Mouse (Mus musculus) CH12.LX (cell line): ENCODE measurements around the gene Ccdc88b. TPM values are rescaled to one million over a fixed set of nuclear protein-coding genes. Genes with fewer than 3 reads are reported as not detected.

Source experiments
- DNase-seq: peaks from one replicate; pipeline ENCODE4 v3.0.0-alpha.2; 2013; ENCODE audit errors: extremely low read depth
- H3K27ac ChIP-seq: 2 replicates; pipeline ENCODE4 v1.5.1; 2012; ENCODE audit warnings: low read depth, mild to moderate bottlenecking, control low read depth, moderate library complexity; ENCODE audit not compliant: insufficient read depth
- H3K27me3 ChIP-seq: replicated peaks from 2 replicates; pipeline ENCODE3; 2012; ENCODE audit warnings: inconsistent platforms
- H3K36me3 ChIP-seq, 2 experiments: replicated peaks in 1 of 2; 2 replicates each; pipeline versions ENCODE3 to v1.6.1; 2012; ENCODE audit warnings: inconsistent platforms in 1 of 2, low read length in 1 of 2, mild to moderate bottlenecking in 1 of 2, mixed read lengths in 1 of 2, moderate library complexity in 1 of 2; ENCODE audit not compliant: control insufficient read depth in 1 of 2, insufficient read depth in 1 of 2
- H3K4me1 ChIP-seq, 2 experiments: 2 replicates each; pipeline ENCODE4 v1.6.1; 2012; ENCODE audit warnings: inconsistent platforms in 1 of 2, moderate library complexity in 1 of 2; ENCODE audit not compliant: insufficient read depth in 2 of 2, control insufficient read depth in 1 of 2
- H3K4me2 ChIP-seq: 2 replicates; pipeline ENCODE4 v1.6.1; 2012; ENCODE audit warnings: low read depth, mild to moderate bottlenecking, control low read depth; ENCODE audit not compliant: poor library complexity, insufficient read depth, severe bottlenecking
- H3K4me3 ChIP-seq, 3 experiments: fragments of 150-350 bp in 1 of 3; sonication (generic) in 1 of 3; replicated peaks in 1 of 3; 2 replicates each; pipeline versions ENCODE3 to v1.5.1; 2011 to 2012; ENCODE audit warnings: low read depth in 2 of 3, low read length in 2 of 3, mild to moderate bottlenecking in 2 of 3, moderate library complexity in 2 of 3, control low read depth in 1 of 3, improper control_type of control experiment in 1 of 3, inconsistent platforms in 1 of 3, mixed read lengths in 1 of 3; ENCODE audit not compliant: poor library complexity in 1 of 3
- H3K79me2 ChIP-seq: replicated peaks from 2 replicates; pipeline ENCODE4 v1.6.1; 2012; ENCODE audit warnings: mild to moderate bottlenecking, moderate library complexity; ENCODE audit not compliant: control insufficient read depth, poor library complexity, insufficient read depth, severe bottlenecking; ENCODE audit errors: extremely low read depth
- H3K9ac ChIP-seq: 2 replicates; pipeline ENCODE4 v1.6.1; 2012; ENCODE audit warnings: low read depth, mild to moderate bottlenecking, control low read depth, moderate library complexity; ENCODE audit not compliant: insufficient read depth
- H3K9me3 ChIP-seq: replicated peaks from 2 replicates; pipeline ENCODE3; 2012; ENCODE audit warnings: low read length, inconsistent platforms, mixed read lengths
- CTCF ChIP-seq, 2 experiments: IDR thresholded peaks in 1 of 2; conservative IDR thresholded peaks in 1 of 2; 2 replicates each; pipeline ENCODE4 v1.5.1; 2011 to 2012; ENCODE audit warnings: low read depth in 2 of 2, low read length in 2 of 2, improper control_type of control experiment in 1 of 2, inconsistent platforms in 1 of 2, mild to moderate bottlenecking in 1 of 2, moderate library complexity in 1 of 2
- E2F4 ChIP-seq: IDR thresholded peaks from 2 replicates; pipeline ENCODE4 v1.6.1; 2011; ENCODE audit warnings: low read depth, low read length, improper control_type of control experiment; ENCODE audit not compliant: insufficient replicate concordance
- ETS1 ChIP-seq: conservative IDR thresholded peaks from 2 replicates; pipeline ENCODE4 v1.6.1; 2012; ENCODE audit warnings: low read depth, mild to moderate bottlenecking, inconsistent platforms, low read length, improper control_type of control experiment, moderate library complexity
- HCFC1 ChIP-seq: IDR thresholded peaks from 2 replicates; pipeline ENCODE4 v1.6.1; 2012; ENCODE audit warnings: low read depth, mild to moderate bottlenecking, inconsistent platforms, low read length, improper control_type of control experiment
- JUND ChIP-seq: conservative IDR thresholded peaks from 2 replicates; pipeline ENCODE4 v1.6.1; 2011; ENCODE audit warnings: low read depth, low read length, improper control_type of control experiment
- KAT2A ChIP-seq: IDR thresholded peaks from 2 replicates; pipeline ENCODE4 v1.6.1; 2012; ENCODE audit warnings: low read length, improper control_type of control experiment, inconsistent platforms; ENCODE audit not compliant: insufficient replicate concordance
- MAX ChIP-seq: IDR thresholded peaks from 2 replicates; pipeline ENCODE4 v1.6.1; 2011; ENCODE audit warnings: low read length, improper control_type of control experiment
- MAZ ChIP-seq: IDR thresholded peaks from 2 replicates; pipeline ENCODE4 v1.6.1; 2012; ENCODE audit warnings: low read depth, mild to moderate bottlenecking, inconsistent platforms, low read length, improper control_type of control experiment, moderate library complexity
- NELFE ChIP-seq: IDR thresholded peaks from 2 replicates; pipeline ENCODE4 v1.6.1; 2011; ENCODE audit warnings: low read depth, low read length, improper control_type of control experiment
- NRF1 ChIP-seq: IDR thresholded peaks from 2 replicates; pipeline ENCODE4 v1.6.1; 2014; ENCODE audit warnings: low read depth, mild to moderate bottlenecking, inconsistent platforms, low read length, improper control_type of control experiment, moderate library complexity
- POLR2A ChIP-seq: IDR thresholded peaks from 2 replicates; pipeline ENCODE4 v1.6.1; 2011; ENCODE audit warnings: low read depth, mild to moderate bottlenecking, improper control_type of control experiment, low read length
- RAD21 ChIP-seq: IDR thresholded peaks from 2 replicates; pipeline ENCODE4 v1.6.1; 2011; ENCODE audit warnings: low read depth, mild to moderate bottlenecking, low read length, improper control_type of control experiment, moderate library complexity
- RCOR1 ChIP-seq: conservative IDR thresholded peaks from 2 replicates; pipeline ENCODE4 v1.6.1; 2012; ENCODE audit warnings: low read depth, mild to moderate bottlenecking, inconsistent platforms, low read length, improper control_type of control experiment
- SIN3A ChIP-seq: IDR thresholded peaks from 2 replicates; pipeline ENCODE4 v1.6.1; 2012; ENCODE audit warnings: low read length, improper control_type of control experiment, inconsistent platforms
- SMC3 ChIP-seq: IDR thresholded peaks from 2 replicates; pipeline ENCODE4 v1.6.1; 2011; ENCODE audit warnings: low read depth, low read length, improper control_type of control experiment
- UBTF ChIP-seq: IDR thresholded peaks from 2 replicates; pipeline ENCODE4 v1.6.1; 2012; ENCODE audit warnings: low read depth, mild to moderate bottlenecking, inconsistent platforms, low read length, improper control_type of control experiment, moderate library complexity
- ZMIZ1 ChIP-seq: IDR thresholded peaks from 2 replicates; pipeline ENCODE4 v1.6.1; 2012; ENCODE audit warnings: low read depth, mild to moderate bottlenecking, inconsistent platforms, low read length, improper control_type of control experiment
- dilution Hi-C: fragments of 300-500 bp; cut with MboI; formaldehyde crosslinking; loops from 2 replicates; pipeline ENCODE4 v1.14.3; 2020; ENCODE audit warnings: low sequenced_read_pairs; ENCODE audit not compliant: extremely low pct_unique_long_range_greater_than_20kb, extremely low pct_ligation_motif_present
- in situ Hi-C: fragments of 300-500 bp; cut with MboI; formaldehyde crosslinking; loops from 3 replicates; pipeline ENCODE4 v1.14.3; 2019; ENCODE audit warnings: low sequenced_read_pairs, low pct_ligation_motif_present, low pct_unique_long_range_greater_than_20kb, mixed read lengths
- polyA plus RNA-seq: library from polyadenylated mRNA; unstranded; fragments of >175 nt; gene quantifications from 2 replicates; pipeline ENCODE4 v1.2.1, GENCODE M21; 2012; ENCODE audit warnings: low read depth; ENCODE audit not compliant: insufficient read length
- total RNA-seq, 2 experiments: library from RNA; depleted of rRNA; stranded (reverse); fragments of 300-350 nt in 1 of 2; fragments of >200 nt in 1 of 2; gene quantifications; 2 replicates each; pipeline ENCODE4 v1.2.3; 2012 to 2014

Ccdc88b gene
- total and polyA plus RNA-seq, 3 experiments, result 20.5 to 76.4 (median 53.0) TPM

DNA sequence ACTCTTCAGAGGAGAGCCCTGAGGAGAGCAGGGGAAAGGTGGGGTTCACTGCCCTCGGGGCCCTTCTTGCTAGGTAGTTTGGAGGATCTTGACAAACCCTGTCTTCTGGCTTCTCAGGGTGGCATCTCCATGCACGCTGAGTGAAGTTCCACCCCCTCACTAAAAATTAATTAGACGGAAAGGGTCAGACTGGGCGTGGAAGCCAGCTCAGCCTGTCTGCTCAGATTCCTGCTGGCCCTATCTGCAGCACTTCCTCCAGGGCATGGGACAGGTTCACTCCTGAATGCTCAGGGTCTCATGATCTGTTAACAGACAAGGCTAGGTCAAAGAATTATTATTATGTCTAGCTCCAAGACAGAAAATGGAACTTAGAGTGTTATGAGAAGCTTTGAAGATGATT, 34.5 kb upstream of the Ccdc88b start:
- dilution Hi-C loops, result no loop called here
- Histone ChIP-seq H3K27ac (no peak overlapping the region), H3K36me3 (peaks cover 0 to 8% of the 10 kb centered on the region in 2 experiments), H3K4me3 (no peak overlapping the region), H3K27me3 (no peaks in the 10 kb centered on the region), H3K9me3 (peaks cover 5% of the 10 kb centered on the region), H3K9ac (no peak overlapping the region), H3K79me2 (no peaks in the 10 kb centered on the region; the same call in 1 of the 2 replicates), H3K4me2 (no peak overlapping the region), H3K4me1 (peaks cover 2 to 6% of the 10 kb centered on the region in 2 experiments)
- TF ChIP-seq NELFE, result no peak
- no peak for TF ChIP-seq HCFC1
- TF ChIP-seq UBTF, result no peak
- no peak for TF ChIP-seq ETS1
- no peak for DNase-seq
- in situ Hi-C loops, result no loop called here

DNA sequence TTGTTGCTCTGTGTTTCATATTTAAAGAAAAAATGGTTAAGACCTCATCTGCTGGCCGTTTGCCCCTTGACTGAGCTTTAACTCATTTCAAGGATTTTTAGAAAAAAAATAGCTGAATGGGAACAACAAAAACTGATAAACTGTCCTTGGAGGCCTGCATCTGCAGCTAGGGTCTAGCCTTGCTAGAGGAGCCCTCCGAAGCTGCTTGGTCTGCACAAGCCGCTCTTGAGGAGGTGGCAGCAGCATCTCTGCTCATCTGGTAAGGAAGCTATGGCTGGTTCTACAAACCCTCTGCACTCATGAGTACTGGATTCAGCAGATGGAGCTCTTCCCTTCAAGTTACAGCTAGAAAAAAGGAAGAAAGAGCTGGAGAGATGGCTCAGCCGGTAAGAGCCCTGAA, 20.0 kb upstream of the Ccdc88b start:
- Histone ChIP-seq H3K9ac (no peak overlapping the region), H3K36me3 (no peaks in the 10 kb centered on the region), H3K79me2 (no peaks in the 10 kb centered on the region), H3K4me3 (no peak overlapping the region), H3K9me3 (peaks cover 2% of the 10 kb centered on the region), H3K4me1 (peaks cover 0 to under 1% of the 10 kb centered on the region in 2 experiments; a peak in 2 of 4 replicates), H3K4me2 (no peak overlapping the region), H3K27me3 (no peaks in the 10 kb centered on the region), H3K27ac (no peak overlapping the region)
- dilution Hi-C loops (no loop called here), in situ Hi-C loops (no loop called here)
- no peak for DNase-seq
- no peak for TF ChIP-seq NRF1
- no peak for TF ChIP-seq HCFC1
- TF ChIP-seq RAD21, result no peak
- TF ChIP-seq KAT2A, result no peak
- no peak for TF ChIP-seq SMC3
- TF ChIP-seq JUND, result no peak
- no peak for TF ChIP-seq CTCF (conservative IDR thresholded peaks at IDR 0.05 in 1 of 2, IDR thresholded peaks at IDR 0.05 in 1 of 2; ENCODE audit: low read depth in 2 of 2, low read length in 2 of 2)
- TF ChIP-seq SIN3A, result no peak
- no peak for TF ChIP-seq MAZ
- no peak for TF ChIP-seq RCOR1
- TF ChIP-seq ZMIZ1, result no peak
- no peak for TF ChIP-seq MAX
- TF ChIP-seq E2F4, result no peak
- no peak for TF ChIP-seq POLR2A
- TF ChIP-seq UBTF, result no peak
